Mouse (Mus musculus): Measurements from ENCODE around the gene Orc4. TPM values are rescaled to one million over a fixed set of nuclear protein-coding genes. Genes with fewer than 3 reads are reported as not detected.

The Orc4 gene
- 10 to 100 TPM; 77.5 to 82.6 TPM for total RNA-seq (2023)

GRCm38 (mm10) chr2:48950252-48950315, at the start of gene Orc4:
Gene Orc4 (minus strand): TSS chr2:48950277.

GRCm38 (mm10) chr2:48948841-48949584, 1.1 kb downstream of the Orc4 start, which contains the start of gene Mbd5:
Gene Mbd5 (plus strand): TSS chr2:48949508.

Other genes with a start within 250 kb of the Orc4 start
- 1 to 10 TPM; 1.8 to 2.8 TPM for gene Acvr2a, start 136.2 kb downstream of the Orc4 start, total RNA-seq (2023)
- 10 to 100 TPM; 57.5 to 60.1 TPM for gene Mbd5, start 769 bp downstream of the Orc4 start, total RNA-seq (2023)

Measured in B cell, adult 67 days (primary cell).